Mouse (Mus musculus) hindbrain, embryonic 15.5 days (tissue): ENCODE results near the gene Dnah7c. TPM values are rescaled to one million over a fixed set of nuclear protein-coding genes. Genes with fewer than 3 reads are reported as not detected.
A peak's percentile ranks its signal among the peaks of the same experiment; 100 is the strongest.
"Not testable (repeated sequence)": the region's sequence is repeated elsewhere in the genome, so short reads cannot be mapped to it uniquely, and the experiment has no call there.

Source experiments
- ATAC-seq: fragments of 200-750 bp; cut with Nextera tagmentation; 2 replicates; pipeline ENCODE4 v1.8.0; 2017; ENCODE audit warnings: low read depth, moderate number of reproducible peaks, moderate TSS enrichment; ENCODE audit not compliant: low FRiP score
- H3K27ac ChIP-seq: fragments of 300-500 bp; sonication (generic); replicated peaks from 2 replicates; pipeline ENCODE4 v1.5.1; 2015; ENCODE audit warnings: mild to moderate bottlenecking, inconsistent platforms
- H3K27me3 ChIP-seq: fragments of 300-500 bp; sonication (generic); 2 replicates; pipeline ENCODE4 v1.6.1; 2015; ENCODE audit warnings: control low read depth, inconsistent platforms
- H3K36me3 ChIP-seq: fragments of 300-500 bp; sonication (generic); 2 replicates; pipeline ENCODE4 v1.6.1; 2015; ENCODE audit warnings: control low read depth, inconsistent platforms
- H3K4me1 ChIP-seq: fragments of 300-500 bp; sonication (generic); replicated peaks from 2 replicates; pipeline ENCODE4 v1.6.1; 2015; ENCODE audit warnings: control low read depth, inconsistent platforms
- H3K4me2 ChIP-seq: fragments of 300-500 bp; sonication (generic); 2 replicates; pipeline ENCODE4 v1.6.1; 2015; ENCODE audit warnings: moderate library complexity, mild to moderate bottlenecking, inconsistent platforms
- H3K4me3 ChIP-seq: fragments of 300-500 bp; sonication (generic); 2 replicates; pipeline ENCODE4 v1.5.1; 2015; ENCODE audit warnings: mild to moderate bottlenecking, inconsistent platforms
- H3K9ac ChIP-seq: fragments of 300-500 bp; sonication (generic); 2 replicates; pipeline ENCODE4 v1.6.1; 2015; ENCODE audit warnings: inconsistent platforms
- H3K9me3 ChIP-seq: fragments of 300-500 bp; sonication (generic); 2 replicates; pipeline ENCODE4 v1.6.1; 2016; ENCODE audit warnings: control low read depth, inconsistent platforms
- WGBS: fragments of 180-500 bp; shearing (Covaris S2); methylation state at CpG from one replicate; pipeline ENCODE4 v1.1.7; 2015; 5-methylcytosine and 5-hydroxymethylcytosine counted together
- polyA plus RNA-seq: library from polyadenylated mRNA; unstranded; fragments of >200 nt; fragmentation: Nextera tagmentation; extraction: Ambion mirVana; gene quantifications from 2 replicates; pipeline ENCODE4 v1.2.1, GENCODE M21; 2015

Dnah7c gene
- polyA plus RNA-seq, 1 experiment from 2014 or later, result 0.16 TPM

DNA sequence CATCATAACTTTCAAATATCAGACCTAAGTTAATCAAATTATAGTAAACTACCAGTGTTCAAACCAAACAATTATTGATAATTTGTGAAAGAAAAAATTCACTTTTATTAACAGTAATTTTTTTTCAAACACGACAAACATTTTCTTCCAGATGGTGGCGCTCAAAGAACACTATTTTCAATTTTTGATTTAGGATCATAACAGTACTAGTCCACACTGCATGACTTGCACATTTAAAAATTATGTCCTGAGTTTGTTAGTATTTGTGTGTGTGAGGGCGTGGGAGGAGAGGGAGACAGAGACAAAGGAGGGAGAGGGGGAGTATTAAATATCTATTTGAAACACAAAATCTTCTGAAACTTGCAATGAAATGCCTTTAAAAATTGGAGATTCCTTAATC is 155.0 kb downstream of the Dnah7c start:
- no peaks in the 10 kb centered on the region for H3K27me3 ChIP-seq
- no peak overlapping the region for H3K4me3 ChIP-seq
- 36% methylated on average over 3 of the region's 3 CpGs for WGBS
- no peaks in the 10 kb centered on the region for H3K4me1 ChIP-seq
- ATAC-seq, result 0 out of 2 replicates have a peak, but pooled peaks have one; percentile 59
- no peaks in the 10 kb centered on the region for H3K9me3 ChIP-seq
- H3K9ac ChIP-seq, result no peak overlapping the region
- no peak overlapping the region for H3K27ac ChIP-seq
- H3K36me3 ChIP-seq, result no peaks in the 10 kb centered on the region
- H3K4me2 ChIP-seq, result no peak overlapping the region

DNA sequence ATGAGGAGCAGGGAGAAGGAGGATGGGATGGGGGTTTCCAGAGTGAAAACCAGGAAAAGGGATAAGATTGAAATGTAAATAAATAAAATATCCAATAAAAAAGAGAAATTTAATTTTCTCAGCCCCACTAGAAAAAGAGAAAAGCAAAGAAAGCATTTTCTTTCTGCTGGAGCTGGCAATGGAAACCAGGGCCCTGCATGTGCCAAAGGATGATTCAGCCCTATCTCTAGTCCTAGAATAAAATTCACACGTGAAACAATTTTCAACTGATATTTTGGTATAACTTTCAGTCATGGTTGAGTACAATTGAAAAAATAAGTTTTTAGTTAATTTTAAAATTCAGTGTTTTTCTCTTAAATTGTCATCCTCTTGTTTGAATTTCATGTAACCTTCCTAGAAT is 168.4 kb downstream of the Dnah7c start:
- not testable (repeated sequence) for H3K9me3 ChIP-seq, H3K27ac ChIP-seq, H3K36me3 ChIP-seq, H3K4me3 ChIP-seq, H3K4me2 ChIP-seq, H3K9ac ChIP-seq, H3K27me3 ChIP-seq, H3K4me1 ChIP-seq, ATAC-seq
- WGBS, result 93% methylated on average over 1 of the region's 1 CpGs

DNA sequence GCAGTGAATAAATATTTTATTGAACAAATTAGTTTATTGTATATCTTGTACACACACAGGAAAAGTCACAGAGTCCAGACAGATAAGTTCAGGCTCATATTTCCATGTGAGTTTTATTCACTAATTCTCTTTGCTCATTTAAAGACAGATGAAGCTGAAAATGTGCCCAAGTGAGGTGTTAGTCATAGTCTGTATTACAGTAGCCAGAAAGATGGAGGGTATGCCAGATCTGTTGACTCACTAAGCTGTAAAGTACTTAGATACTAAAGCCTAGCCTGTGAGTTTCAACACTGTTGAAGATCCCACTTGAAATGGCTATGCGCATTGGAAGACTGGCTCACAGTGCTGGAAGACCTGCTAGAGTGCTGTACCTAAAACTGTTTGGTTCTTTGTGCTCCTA is 171.0 kb downstream of the Dnah7c start:
- not testable (repeated sequence) for H3K27me3 ChIP-seq, H3K4me3 ChIP-seq, H3K4me2 ChIP-seq, H3K36me3 ChIP-seq, ATAC-seq, H3K9ac ChIP-seq, H3K27ac ChIP-seq, H3K9me3 ChIP-seq, H3K4me1 ChIP-seq
- WGBS, result 93% methylated on average over 1 of the region's 1 CpGs

DNA sequence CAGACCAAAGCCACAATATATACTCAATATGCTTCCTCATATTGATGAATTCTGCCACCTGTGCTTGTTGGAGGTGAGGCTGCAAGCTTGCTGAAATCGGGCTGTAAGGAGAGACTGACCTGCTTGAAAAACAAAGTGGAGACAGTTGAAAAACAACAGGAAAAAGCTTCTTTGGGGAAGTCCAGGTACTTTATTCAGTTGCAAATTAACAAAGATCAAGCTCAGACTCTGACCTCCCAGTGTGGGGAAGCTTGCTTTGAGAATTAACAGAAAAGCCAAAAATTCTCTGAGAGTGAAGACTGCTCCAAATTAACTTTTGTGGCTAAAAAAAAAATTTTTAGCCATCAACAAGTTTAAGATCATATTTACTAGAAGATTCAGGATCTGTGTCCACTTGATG is 194.9 kb downstream of the Dnah7c start:
- H3K4me2 ChIP-seq, result no peak overlapping the region
- H3K27me3 ChIP-seq, result no peaks in the 10 kb centered on the region
- H3K9me3 ChIP-seq, result no peaks in the 10 kb centered on the region
- WGBS, result 96% methylated on average over 1 of the region's 1 CpGs
- H3K4me1 ChIP-seq, result no peaks in the 10 kb centered on the region
- no peak for ATAC-seq
- H3K36me3 ChIP-seq, result no peaks in the 10 kb centered on the region
- H3K9ac ChIP-seq, result no peak overlapping the region
- no peak overlapping the region for H3K27ac ChIP-seq
- H3K4me3 ChIP-seq, result no peak overlapping the region

DNA sequence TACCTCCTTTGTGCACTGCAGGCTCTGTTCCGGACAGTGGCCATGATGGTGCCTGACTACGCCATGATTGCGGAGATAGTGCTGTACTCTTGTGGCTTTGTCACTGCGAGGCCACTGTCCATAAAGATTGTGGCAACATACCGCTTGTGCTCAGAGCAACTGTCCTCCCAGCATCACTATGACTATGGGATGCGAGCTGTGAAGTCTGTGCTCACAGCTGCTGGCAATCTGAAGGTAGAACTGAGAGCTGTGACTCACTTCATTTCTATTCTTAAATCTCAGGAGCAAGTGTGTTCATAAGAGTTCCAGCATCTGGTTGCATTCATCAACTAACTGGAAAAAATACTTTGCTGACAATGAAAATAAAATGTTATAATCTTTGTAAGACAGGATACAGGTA is 200.5 kb downstream of the Dnah7c start:
- H3K27ac ChIP-seq, H3K9me3 ChIP-seq, ATAC-seq, H3K36me3 ChIP-seq, H3K4me2 ChIP-seq, H3K4me1 ChIP-seq, H3K27me3 ChIP-seq, H3K9ac ChIP-seq, H3K4me3 ChIP-seq: not testable (repeated sequence)
- 95% methylated on average over 6 of the region's 6 CpGs for WGBS

DNA sequence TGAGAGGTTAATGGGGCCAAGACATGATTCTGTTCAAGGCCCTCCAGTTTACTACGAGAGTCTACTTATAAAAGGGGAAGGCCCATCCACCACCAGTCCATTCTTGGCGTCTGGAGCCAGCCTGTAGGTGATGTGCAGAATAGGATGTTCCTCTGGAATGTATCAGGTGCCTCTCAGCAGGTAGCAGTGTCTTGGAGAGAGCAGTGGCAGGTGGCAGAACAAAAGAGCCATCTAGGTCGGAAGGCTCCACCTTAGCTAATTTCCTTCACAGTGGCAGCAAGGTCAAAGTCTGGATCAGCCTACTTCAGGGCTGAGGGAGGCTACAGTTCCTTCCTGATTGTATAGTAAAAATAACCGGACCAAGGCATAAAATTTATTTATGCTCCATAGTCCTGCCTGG is 224.4 kb downstream of the Dnah7c start:
- H3K4me1 ChIP-seq, H3K9ac ChIP-seq, H3K27me3 ChIP-seq, H3K27ac ChIP-seq, ATAC-seq, H3K9me3 ChIP-seq, H3K36me3 ChIP-seq, H3K4me2 ChIP-seq, H3K4me3 ChIP-seq: not testable (repeated sequence)
- 88% methylated on average over 4 of the region's 4 CpGs for WGBS

DNA sequence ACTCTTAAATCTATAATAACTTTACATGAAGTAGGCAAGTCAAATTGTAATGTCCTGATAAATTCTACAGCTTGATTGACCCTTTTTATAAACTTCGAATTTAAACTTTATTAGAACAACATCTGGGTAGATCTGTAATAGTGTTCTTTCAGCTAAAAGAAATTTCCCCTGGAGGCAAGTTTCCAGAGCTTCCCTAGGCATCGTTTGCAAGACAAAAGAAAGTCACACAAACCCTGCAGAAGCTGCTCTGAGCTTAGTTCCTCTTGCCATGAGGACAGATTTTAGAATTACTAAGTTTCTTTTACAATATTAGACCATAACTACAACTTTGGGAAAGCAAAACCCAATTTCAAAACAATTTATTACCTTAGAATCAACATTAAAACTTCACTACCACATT is 227.3 kb downstream of the Dnah7c start:
- H3K9ac ChIP-seq, H3K36me3 ChIP-seq, H3K4me1 ChIP-seq, H3K27me3 ChIP-seq, H3K4me2 ChIP-seq, H3K4me3 ChIP-seq, H3K9me3 ChIP-seq, H3K27ac ChIP-seq, ATAC-seq: not testable (repeated sequence)
- WGBS, result 43% methylated on average over 2 of the region's 2 CpGs

DNA sequence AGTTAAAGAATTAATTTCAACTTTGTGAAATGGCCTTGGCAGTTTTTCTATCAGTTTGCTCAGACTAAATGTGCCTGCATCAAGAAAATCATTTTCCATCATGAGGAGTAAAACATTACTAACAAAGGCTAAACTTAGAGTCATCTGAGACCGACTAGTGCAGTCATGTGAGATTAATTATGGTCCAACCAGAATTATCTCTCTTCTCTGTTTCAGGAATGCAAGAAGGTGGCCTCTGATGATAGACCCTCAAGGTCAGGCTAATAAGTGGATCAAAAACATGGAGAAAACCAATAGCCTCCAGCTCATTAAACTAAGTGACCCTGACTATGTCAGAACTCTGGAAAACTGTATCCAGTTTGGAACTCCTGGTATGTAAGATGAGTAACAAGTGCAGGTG is 299.4 kb downstream of the Dnah7c start:
- not testable (repeated sequence) for H3K4me3 ChIP-seq, H3K27me3 ChIP-seq, H3K4me1 ChIP-seq, ATAC-seq, H3K9me3 ChIP-seq, H3K36me3 ChIP-seq, H3K4me2 ChIP-seq, H3K27ac ChIP-seq, H3K9ac ChIP-seq
- 78% methylated on average over 1 of the region's 1 CpGs for WGBS

DNA sequence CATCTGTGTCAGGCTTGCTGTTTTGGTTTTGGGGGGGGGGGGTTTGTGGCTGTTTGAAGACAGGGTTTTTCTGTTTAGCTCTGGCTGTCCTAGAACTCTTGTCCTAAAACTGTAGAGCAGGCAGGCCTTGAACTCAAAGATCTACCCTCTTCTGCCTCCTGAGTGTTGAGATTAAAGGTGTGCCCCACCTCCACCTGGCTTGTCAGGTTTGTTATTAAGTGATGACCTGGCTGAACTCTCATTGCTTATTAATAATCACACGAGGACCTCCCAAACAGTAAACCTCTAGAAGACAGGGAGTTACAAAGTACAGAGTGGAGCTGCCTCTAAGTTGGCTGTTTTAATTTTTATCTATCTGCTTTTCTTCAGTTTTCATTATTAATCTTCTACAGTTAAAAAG is 299.9 kb downstream of the Dnah7c start:
- ATAC-seq, result no peak
- Histone ChIP-seq H3K4me3 (no peak overlapping the region), H3K4me2 (no peak overlapping the region), H3K9ac (no peak overlapping the region), H3K4me1 (no peaks in the 10 kb centered on the region), H3K27me3 (no peaks in the 10 kb centered on the region), H3K36me3 (no peaks in the 10 kb centered on the region), H3K27ac (no peak overlapping the region), H3K9me3 (no peaks in the 10 kb centered on the region)
- 88% methylated on average over 1 of the region's 1 CpGs for WGBS

DNA sequence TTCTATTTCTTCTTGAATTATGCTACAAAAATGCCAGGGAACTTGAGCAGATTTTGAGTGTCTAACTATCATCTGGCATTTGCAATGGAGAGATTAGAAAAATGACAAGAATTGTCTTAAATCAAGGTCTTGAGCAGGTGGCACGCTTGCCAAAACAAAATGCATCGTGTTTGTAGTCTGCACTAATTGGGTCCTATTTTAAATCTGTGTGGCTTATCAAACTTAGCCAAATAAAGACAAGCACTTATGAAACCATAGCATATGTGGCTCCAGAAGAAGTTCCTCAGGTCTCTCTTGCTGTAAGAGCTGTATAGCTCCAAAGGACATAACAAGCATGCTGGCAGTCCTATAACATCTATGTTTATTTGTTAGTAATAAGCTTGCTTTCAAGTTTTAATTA is 300.3 kb downstream of the Dnah7c start:
- H3K4me2 ChIP-seq, ATAC-seq, H3K36me3 ChIP-seq, H3K9me3 ChIP-seq, H3K27ac ChIP-seq, H3K9ac ChIP-seq, H3K27me3 ChIP-seq, H3K4me3 ChIP-seq, H3K4me1 ChIP-seq: not testable (repeated sequence)
- 93% methylated on average over 2 of the region's 2 CpGs for WGBS

DNA sequence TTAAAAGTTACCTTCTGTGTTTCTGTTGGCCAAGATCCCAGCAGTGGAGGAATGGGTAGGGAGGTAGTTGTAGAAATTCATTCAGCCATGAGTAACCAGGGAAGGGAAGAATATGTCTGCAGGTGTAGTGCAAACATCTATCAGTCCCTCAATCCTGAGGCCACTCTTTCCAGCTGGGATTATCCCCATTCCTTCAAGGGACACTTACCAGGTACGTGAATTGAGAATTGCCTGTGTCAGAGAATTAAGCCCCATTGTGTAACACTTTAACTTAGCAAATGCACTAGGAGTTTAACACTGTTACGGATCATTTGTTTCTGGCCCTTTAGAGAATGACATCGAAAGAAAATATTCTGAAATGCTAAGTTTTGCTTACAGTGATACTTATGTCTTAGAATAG is 304.3 kb downstream of the Dnah7c start:
- ATAC-seq, result not testable (repeated sequence)
- WGBS, result 89% methylated on average over 3 of the region's 3 CpGs

DNA sequence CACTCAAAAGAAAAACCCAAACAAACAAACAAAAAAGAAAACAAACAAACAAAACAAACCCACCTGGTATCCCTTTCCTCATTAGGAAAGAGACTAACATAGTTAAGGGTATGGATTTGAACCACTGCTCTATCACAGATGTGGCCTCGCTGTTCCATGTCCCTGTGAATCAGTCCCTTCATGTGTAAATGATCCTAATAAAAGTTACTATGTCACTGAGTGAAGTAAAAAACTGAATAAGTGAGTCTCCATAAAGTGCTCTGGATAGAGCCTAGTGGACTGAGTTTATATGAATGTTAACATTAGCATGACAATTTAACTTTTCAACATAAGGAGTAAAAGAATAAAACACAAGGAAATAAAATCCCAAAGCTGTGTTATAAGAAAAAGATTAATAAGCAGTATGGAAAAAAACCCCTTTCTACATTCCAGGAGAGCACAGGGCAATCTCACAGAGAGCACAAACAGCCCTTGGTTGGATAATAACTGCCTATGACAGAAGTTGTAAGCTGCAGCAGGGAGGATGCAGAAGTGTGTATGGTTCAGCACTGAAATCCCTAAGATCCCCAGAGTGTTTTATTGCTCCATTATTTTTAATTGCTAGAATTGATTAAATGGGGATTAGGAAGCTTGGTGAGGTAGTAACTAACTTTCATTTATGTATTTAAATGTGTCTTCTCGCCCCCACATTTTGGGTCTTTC is 308.2 kb downstream of the Dnah7c start:
- H3K36me3 ChIP-seq, H3K4me2 ChIP-seq, H3K9me3 ChIP-seq, H3K9ac ChIP-seq, H3K4me1 ChIP-seq, H3K4me3 ChIP-seq, H3K27ac ChIP-seq, H3K27me3 ChIP-seq: not testable (repeated sequence)
- 73% methylated on average over 2 of the region's 2 CpGs for WGBS
- ATAC-seq, result peak; percentile 68; the same call in 1 of the 2 replicates

More for the DNA sequence above, 304.3 kb downstream of the Dnah7c start:
- not testable (repeated sequence) for H3K9ac ChIP-seq, H3K4me3 ChIP-seq, H3K4me2 ChIP-seq, H3K27ac ChIP-seq, H3K27me3 ChIP-seq, H3K4me1 ChIP-seq, H3K36me3 ChIP-seq, H3K9me3 ChIP-seq

DNA sequence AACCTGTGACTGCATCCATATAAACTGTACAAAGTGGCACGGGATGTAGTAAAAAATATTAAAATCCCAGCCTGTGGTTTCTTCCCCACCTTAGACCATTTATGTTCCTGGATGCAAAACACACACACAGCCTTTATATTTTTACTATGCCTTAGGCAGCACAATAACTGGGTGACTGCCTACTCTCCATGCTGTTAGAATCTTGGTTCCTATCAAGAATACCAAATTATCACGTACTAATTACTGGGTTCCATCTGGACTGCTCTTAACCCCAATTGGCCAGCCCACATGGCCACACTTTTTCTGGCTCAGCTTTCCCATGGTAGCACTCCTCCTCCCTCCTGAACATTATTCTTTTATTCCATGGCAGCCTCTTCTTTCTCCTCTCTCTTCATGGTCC is 309.1 kb downstream of the Dnah7c start:
- H3K27me3 ChIP-seq, H3K9ac ChIP-seq, H3K9me3 ChIP-seq, H3K36me3 ChIP-seq, H3K4me2 ChIP-seq, H3K4me1 ChIP-seq, H3K4me3 ChIP-seq, ATAC-seq, H3K27ac ChIP-seq: not testable (repeated sequence)
- WGBS, result 75% methylated on average over 2 of the region's 2 CpGs
